Mouse (Mus musculus): ENCODE measurements around the gene Lrig2. TPM values are rescaled to one million over a fixed set of nuclear protein-coding genes. Genes with fewer than 3 reads are reported as not detected.

Lrig2 gene
- total RNA-seq (2021) = 10 to 100 TPM; 15.1 to 22.2 TPM
- long read RNA-seq, experiment 1, full-length matches to known transcripts = 1 of 3 reads
- long read RNA-seq, experiment 1, partial matches to known transcripts = 1 of 3 reads
- long read RNA-seq, experiment 1, other reads (novel, unspliced or antisense) = 1 of 3 reads
- long read RNA-seq, experiment 2, full-length matches to known transcripts = 1 of 9 reads
- long read RNA-seq, experiment 2, partial matches to known transcripts = 4 of 9 reads
- long read RNA-seq, experiment 2, other reads (novel, unspliced or antisense) = 4 of 9 reads

DNA sequence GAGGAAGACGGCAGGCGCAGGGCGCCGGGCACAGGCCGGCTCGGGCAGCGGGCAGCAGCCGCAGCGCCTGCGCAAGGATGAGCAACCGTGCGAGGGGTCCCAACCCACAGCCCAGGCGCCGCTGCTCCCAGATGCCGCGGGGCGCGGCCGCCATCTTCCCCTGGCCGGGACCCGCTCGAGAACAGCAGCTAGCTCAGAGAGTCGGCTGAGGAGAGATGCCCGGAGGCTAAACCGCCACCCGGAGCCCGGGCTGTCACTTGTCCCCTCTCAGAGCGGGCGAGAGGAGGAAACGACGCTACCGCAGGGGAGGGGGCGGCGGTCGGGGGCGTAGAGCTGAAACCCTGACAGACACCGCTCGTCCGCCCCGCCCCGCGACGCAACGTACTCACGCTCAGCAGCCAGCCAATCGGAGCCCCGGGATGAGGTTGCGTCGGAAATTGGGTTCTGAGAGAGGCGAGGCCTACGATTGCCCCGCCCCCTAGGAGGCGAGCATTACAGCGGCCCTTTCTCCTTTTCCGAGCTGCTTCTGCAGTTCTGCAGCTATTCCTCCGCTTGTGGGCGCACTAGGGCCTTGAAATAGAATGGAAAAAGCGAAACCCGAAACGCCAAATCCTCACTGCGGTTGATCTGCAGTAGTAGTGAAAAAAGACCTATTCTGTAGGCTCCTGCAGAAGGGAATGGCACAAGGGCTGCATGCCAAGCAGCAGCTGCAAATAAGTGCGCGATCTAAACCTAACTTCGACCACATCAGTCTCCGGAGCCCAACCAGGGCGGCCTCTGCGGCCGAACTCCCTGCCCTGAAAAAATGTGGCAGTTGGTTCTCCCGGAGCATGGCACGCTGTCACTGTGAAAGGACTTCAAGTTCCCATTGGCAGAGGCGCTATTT is at the start of gene Lrig2:
Gene Lrig2, minus strand, starts transcription at position 381 of the 886 bp plus-strand sequence.
- peak; percentile 99 for DNase-seq

DNA sequence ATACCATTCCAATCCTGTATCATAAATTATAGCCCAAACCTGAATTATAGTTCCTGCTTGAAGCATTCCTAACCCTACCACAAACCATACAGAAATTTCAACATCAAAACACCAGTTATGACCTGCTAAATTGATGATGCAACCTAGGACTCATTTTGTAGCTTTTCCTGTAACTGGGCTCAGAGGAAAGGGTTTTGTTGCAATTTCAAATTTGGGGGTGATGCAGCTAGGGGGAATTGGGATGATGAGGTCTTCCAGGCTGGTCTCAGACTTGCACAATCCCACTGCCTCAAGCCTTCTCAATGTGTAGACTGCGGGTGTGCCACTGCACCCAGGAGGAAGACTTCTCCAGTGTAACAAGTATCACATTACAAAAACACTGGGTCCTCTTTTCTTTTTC is 44.9 kb upstream of the Lrig2 start:
- no peak for DNase-seq

DNA sequence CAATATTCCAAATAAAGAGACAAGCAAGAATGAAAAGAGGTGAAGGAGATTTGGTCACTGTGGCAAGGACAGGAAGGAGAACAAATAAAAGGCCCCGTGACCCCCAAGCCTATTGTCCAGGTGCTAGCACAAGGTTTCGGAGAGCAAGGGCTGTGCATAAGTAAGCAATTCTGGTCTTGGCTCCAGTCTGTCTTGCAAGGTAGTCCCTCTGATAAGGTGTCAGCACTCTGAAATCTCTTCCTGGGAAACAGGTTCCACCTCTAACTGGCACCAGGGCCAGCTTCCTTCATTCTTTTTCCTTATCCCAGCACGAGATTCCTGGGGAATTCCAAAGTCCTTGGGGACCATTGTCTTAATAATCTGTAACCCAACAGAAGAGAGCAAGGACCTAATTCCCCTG is 38.9 kb upstream of the Lrig2 start:
- no peak for DNase-seq

DNA sequence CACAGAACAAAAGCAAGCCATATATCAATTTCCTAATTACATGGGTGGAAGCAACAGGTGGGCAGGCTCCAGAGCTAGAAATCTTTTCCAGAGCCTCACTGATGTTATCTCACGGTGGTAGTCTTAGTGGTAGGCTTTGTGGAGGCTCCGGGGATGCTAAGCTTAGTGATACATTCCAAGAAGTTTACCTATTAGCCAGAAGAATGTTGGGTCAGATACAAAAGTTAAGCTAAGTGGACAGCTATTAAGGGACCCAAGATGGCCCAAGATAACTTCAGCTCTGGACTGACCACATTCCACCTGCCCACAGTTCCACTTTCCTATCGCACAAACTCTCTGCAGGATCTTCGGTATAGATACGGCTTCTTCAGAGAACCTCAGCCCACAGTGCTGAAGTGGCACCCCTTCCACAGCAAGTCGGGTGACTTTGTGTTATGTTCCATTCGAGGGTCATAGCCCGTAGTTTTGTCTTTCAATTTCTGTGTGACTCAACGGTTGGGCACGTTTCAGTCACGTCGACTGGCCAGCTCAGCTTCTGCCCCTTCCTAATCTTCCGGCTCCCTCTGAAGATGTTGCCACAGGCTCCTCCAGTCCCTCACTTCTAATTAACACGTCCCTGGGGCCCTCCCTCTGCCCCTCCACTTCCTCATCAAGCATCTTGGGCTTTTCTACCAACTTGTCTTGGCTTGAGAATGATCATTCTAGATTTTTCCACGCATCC is 36.8 kb upstream of the Lrig2 start:
- no peak for DNase-seq

DNA sequence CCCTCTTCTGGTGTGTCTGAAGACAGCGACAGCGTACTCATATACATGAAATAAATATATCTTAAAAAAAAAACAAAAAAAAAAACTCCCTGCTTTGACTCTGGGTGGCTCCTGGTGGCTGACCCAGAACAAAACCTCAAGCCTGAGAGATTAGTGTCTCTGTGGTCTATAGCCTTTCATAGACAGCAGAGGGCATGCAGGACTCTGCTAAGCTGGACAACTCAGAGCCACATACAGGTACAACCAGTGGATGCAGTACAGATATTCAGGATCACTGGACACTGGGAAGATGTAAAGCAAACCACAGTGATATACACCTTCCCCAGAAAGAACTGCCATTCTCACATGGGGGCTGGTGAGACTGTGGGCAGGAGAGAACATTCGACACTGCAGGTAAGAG is 32.1 kb upstream of the Lrig2 start:
- no peak for DNase-seq

DNA sequence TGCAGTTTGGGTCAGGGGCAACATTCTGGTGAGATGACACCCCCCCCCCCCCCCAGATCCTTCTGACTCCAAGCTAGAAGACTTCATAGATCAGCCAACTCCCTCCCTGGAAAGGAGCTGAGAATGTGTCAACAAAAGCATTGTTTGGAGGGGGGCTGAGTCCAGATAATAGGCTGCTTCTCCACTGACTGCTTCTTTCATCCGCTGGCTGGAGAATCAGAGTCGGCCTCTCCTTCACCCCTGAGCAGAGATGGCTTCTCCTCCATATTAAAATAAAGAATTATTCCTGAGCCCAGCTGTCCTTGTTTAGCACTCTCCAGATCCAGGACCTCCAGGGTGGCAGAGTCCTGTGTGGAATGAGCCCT is 30.3 kb upstream of the Lrig2 start:
- DNase-seq = no peak

DNA sequence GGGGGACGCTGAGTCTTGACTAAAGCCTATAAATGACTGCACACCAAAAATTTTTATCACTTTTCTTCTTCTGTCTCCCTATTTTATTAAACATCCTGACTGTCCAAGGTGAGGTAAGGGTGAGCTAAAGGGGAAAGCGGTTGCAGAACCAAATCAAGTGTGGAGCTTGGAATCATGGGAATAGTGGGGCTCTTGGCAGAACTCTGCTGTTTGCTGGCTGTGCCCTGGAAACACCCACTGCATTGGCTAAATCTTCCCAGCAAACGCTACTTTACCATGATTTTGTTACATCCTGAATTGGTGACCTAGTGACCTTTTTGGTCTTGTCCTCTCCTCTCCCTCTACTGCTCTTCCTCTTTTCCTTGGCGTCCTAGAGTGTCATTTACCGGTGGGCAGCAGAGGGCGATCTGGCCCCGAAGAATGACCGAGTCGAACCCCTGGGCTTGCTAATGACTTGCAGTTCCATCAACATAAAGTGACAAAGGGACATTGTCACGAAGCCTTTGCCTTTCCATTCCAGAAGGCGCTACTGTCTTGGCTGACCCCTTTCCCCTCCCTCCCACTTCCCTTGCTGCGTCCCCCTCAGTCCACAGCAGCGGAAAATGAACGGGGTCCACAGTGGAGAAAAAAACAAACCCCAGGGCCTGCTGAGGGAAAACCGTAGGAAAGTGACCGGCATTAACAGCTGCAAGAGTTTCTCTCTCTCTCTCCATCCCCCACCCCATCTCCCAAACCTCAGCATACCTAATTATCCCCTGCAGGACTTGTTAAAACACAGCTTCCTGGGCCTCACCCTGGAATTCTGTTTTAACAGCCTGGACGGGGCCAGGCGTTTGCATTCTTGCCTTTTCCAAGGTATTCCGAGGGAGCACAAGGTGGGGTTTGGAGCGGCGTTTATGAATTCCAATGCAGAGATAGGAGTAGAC is 29.7 kb upstream of the Lrig2 start:
- DNase-seq = peak; percentile 84

DNA sequence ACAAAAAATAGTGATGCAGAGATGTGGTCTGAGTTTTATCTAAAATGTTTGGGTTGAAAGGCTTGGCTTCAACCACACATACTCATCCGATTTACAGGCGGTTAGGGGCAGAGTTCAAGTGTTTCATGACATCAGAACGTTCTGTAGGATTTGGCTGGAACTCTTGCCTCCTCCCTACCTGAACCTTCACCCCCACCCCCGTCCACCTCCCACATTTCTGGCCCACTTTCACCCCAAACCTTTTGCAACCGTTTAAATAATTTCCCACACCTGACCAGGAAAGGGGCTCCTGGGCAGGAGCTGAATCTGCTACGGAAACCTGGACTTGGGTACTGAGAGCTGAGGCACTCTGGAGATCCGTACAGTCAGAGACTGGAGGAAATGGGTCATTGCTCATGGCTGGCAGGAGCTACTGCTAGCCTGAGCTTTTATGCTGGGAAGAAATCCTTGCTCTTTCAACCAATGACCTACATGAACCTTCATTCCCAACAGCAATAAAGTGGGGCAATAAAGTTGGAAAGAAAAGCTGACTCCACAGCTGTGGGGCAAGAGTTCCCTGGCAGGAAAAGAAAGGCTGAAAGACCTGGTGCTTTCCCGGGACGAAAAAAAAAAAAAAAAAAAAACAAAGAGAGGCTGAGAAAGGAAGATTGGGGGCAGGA is 28.9 kb upstream of the Lrig2 start:
- DNase-seq = peak; percentile 50

DNA sequence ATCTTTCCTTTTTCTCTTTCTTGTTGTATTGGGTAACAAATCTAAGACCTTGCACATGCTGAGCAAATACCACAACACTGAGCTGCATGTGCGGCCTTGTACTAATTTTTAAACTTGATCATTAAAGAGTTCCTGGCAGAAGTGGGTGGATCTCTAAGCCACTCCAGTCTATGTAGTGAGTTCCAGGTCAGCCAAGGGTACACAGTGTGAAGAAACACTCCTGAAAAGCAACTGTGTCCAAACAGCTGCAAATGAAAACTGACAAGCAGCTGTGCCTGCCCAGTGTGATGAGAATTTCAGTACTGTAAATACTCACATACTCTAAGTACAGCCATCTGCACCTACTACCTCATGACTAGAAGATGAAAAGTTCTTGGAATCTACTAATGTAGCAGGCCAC is 21.5 kb upstream of the Lrig2 start:
- DNase-seq = no peak

DNA sequence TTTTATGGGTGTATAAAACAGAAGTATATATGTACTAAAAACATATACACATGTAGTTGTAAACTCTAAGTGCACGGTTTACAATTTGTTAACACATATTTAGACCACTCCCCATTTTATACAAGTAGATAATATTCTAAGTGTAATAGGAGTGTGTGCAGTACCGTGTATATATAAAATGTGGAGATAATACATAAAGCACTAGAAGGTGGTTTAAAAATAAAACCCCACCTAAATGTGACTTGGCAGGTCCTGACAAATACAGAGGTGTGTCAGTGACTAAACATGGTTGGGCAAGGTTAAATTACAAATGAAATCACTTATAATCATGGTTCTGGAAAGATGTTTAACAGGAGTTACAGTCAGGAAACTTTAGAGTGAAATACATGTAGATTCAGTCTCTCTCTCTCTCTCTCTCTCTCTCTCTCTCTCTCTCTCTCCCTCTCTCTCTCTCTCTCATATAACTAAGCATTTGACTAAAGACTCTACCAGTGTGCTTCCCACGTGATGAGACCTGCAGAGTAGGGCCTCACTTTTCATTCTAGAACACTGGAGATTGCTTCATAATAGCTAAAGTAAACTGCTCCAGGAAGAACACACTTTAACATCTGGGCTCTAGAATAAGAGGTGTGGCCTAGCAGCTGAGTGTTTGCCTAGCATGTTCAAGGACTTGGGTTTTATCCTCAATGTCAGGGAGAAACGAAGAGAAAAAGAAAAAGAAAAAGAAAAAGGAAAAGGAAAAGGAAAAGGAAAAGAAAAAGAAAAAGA is 14.6 kb upstream of the Lrig2 start:
- no peak for DNase-seq

DNA sequence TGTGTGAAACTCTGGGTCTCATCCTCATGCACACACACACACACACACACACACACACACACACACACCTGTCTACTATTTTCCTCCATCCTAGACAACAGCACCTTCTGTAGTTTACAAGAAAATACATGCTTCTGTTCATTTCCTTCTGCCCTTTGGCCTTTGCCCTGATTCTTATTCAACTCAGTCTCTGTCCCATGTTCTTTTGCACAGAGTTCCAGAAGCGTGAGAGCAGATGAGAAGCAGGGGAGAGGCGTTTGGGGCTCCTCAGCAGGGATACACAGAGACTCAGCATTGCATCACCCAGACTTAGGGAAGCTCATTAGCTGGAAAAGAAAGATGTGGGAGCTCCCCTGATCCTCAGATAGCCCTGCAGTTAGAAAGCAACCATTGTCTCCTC is 13.8 kb upstream of the Lrig2 start:
- DNase-seq = no peak

DNA sequence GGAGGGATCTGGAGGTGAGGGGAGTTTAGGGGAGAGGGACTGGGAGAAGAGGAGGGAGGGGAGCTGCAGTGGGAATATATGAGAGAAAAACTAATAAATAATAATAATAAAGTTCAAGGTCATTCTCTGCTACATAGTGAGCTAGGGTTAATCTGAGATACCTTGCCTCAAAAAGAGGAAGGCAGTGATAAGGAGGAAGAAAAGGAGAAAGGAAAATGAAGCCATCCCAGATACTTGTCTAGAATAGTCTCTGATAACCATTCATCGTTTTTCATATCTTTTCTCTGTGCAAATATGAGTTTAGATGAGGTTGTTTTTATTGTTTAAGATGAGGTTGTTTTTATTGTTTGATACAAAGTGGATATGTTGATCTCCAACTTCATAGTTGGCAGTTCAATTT is 13.3 kb upstream of the Lrig2 start:
- no peak for DNase-seq

DNA sequence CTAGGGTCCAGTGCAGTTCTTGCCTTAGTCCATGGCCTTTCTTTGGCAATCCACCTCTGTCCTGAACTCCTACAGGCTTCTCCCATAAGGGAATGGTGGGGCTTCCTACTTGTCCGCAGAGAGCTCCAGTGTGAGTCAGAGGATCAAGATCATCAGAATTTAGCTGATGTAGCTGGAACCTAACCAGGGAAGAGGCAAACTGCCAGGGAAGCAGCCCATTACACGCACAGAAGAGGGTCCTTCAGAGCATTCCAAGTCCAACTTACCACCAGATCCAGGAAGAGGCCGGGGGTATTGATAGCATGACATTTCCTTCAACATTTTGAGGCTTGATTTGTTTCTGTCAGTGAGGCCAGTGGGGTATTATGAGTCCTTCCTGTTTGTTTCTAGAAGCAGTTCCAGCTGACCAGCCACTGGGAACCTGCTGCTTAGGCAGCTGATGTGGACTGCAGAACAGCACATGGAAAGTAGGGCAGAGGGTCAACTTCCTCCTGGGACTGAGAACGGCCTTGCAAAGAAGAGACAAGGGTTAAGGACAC is 11.7 kb upstream of the Lrig2 start:
- DNase-seq = peak; percentile 70

DNA sequence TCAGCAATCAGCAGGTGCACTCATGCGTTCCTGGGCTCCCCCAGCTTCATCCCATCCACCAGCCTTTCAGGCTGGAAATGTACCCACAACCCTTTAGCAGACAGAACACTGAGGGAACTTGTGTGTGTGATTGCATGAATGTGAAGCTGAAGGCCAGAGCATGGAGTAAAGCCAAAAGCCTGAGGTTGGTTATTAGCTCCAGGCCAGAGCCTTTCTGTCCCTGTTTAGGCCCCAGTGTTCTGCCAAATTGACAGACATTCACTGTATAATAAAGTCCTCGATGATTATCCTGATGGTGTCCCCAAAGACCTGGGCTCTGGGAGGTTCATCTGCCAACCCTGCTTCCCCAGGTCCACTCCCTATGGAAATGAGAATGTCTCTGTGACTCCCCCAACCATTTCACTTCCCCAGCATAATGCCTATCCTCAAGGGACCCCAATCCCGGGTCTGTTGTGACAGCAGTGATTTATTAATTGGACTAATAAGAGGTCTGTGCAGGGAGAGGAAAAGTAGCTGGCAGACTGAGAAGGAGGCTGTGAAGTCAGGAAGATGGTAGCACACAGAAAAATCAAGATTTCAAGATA is 9.7 kb upstream of the Lrig2 start:
- DNase-seq = peak; percentile 42

DNA sequence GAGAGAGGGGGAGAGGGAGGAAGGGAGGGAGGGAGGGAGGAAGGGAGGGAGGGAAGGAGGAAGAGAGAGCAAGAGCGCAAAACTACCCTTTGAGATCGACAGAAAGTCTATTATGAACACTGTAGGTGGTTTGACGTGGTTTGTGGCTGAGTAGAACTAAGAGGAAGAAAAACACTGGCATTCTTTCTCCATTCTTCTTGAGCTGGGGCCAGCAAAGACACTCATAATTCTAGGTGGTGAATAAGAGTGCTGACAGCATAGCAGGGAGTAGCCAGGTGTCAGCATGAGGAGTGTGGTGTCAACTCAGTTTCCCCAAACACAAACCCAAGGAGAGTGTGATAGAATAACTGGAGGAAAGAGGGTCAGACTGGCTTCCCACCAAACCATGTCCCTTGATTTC is 8.8 kb upstream of the Lrig2 start:
- DNase-seq = no peak

DNA sequence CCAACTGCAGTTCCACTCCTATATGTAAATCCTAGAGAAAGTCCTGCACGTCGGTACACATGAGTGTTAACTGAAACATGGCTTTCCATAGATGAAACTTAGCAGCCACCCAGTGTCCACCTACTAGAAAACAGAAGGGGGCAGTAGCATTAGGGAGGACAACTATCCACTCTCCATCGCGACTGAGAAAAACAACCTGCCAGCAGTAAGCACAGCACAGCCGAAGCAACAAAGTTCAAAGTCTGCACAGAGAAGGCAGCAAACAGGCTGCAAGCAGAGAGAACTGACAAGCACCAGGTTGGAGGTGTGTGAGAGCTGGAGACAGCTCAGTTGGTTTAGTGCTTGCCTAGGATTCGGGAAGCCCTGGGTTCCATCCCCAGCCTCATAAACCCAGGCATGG is 7.2 kb upstream of the Lrig2 start:
- DNase-seq = no peak

DNA sequence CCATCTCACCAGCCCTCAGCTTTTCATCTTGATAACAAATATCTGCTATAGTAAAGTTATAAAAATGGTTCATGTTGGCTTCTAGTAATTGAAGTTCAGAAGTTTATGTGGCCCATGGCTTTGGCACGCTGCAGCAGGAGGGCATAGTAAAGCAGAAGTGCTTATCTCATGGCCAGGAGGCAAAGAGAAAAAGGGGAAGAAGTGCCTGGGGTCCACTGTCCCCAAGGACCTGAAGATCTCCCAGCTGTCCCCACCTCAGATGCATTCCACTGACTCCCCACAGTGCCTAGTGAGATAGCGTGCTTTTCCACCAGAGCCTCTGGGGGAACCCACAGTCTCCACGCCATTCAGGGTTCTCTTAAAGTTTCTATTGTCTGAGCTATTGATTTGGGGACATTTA is 6.7 kb upstream of the Lrig2 start:
- DNase-seq = no peak

DNA sequence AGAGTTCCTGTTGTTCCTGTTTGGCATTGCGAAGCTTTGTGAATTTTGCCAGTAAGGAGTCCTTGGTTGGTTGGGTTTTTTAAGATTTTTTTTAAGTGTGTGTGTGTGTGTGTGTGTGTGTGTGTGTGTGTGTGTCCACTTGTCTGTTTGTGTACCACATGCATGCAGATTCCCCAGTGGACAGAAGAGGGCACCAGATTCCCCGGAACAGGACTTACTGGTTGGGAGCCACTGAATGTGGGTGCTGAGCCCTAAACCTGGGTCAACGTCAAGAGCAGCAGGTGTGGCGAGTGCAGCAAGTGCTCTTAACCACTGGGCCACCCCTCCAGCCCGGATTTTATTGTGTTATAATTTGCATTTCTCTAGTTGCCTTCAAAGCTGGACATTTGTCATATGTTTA is 5.4 kb upstream of the Lrig2 start:
- DNase-seq = no peak

DNA sequence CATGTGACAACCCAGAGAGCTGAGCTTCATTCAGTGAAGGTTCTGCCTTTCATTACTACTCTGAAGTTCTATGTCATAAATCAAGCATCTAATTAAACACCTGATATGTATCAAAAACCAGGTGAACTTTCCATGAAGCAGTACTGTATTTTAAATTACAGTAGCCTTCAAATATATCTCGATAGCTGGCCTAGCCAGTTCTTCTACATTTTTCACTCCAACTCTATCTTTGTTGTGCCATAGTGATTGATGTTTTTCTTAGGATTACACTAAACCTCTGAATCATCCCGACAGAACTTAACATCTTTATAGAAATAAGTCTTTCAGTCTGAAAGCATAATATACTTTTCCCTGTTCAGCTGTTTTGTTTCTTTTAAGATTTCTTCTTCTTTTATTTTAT is 2.8 kb upstream of the Lrig2 start:
- no peak for DNase-seq

DNA sequence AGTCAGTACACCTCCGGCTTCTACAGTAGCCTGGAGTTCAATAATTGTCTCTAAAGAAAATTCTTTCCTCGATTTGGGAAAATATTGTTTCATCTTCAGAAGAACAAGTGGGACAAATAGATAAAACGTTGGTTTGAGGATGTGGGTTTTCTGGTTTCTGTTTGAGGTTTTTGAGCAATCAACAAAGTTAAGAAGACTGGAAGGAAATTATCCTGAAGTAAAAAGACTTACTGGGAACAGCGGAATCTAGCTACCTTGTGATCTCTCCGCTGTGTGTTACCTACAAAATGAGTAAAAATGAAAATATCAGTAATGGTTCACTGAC is 668 bp upstream of the Lrig2 start:
- DNase-seq = no peak
